Mouse (Mus musculus) liver, adult 2 months (tissue): Measurements from ENCODE around the gene Zfp319.

Experiments
- CTCF ChIP-seq: fragments of 200-500 bp; IDR thresholded peaks from 2 replicates; pipeline ENCODE4 v1.5.1; 2011; ENCODE audit warnings: low read depth, low read length, control low read depth
- POLR2A ChIP-seq: fragments of 200-500 bp; IDR thresholded peaks from 2 replicates; pipeline ENCODE4 v1.6.1; 2011; ENCODE audit warnings: low read length, control low read depth; ENCODE audit not compliant: insufficient read depth; ENCODE audit errors: extremely low read depth

GRCm38 (mm10) chr8:95348811-95349630 is 17.3 kb upstream of the Zfp319 start:
- TF ChIP-seq POLR2A = no peak
- no peak for TF ChIP-seq CTCF
